Mouse (Mus musculus): ENCODE results near the gene Tbc1d9b.

Gene Tbc1d9b

DNA sequence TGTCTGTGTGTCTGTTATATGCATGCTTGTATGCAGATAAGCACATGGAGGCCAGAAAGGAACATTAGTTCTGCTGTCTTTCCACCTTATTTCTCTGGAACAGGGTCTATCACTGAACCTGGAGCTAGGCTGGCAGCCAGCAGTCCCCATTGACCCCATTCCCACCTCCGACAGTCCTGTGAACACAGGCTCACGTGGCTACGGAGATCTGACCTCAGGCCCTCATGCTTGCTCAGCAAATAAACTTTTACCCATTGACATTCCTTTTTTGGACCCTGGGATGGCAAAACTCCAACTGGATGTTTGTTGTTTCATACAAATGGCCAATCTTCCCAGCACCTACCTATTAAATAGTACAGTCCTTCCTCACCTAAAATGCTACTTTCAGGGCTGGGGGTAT is 45.2 kb downstream of the Tbc1d9b start:
- DNase-seq (ENCODE audit: low read depth, low spot score) = no peak

- DNase-seq (ENCODE audit: low read depth, low spot score) = no peak
These were observed 45.9 kb downstream of the Tbc1d9b start for GRCm38 (mm10) chr11:50177111-50177510.

- no peak for DNase-seq (ENCODE audit: low read depth, low spot score)
These were observed 47.6 kb downstream of the Tbc1d9b start for GRCm38 (mm10) chr11:50178532-50179488.

GRCm38 (mm10) chr11:50180478-50181231 is 49.5 kb downstream of the Tbc1d9b start:
- no peak for DNase-seq (ENCODE audit: low read depth, low spot score)

- no peak for DNase-seq (ENCODE audit: low read depth, low spot score)
These were observed 51.5 kb downstream of the Tbc1d9b start for GRCm38 (mm10) chr11:50182702-50183101.

DNA sequence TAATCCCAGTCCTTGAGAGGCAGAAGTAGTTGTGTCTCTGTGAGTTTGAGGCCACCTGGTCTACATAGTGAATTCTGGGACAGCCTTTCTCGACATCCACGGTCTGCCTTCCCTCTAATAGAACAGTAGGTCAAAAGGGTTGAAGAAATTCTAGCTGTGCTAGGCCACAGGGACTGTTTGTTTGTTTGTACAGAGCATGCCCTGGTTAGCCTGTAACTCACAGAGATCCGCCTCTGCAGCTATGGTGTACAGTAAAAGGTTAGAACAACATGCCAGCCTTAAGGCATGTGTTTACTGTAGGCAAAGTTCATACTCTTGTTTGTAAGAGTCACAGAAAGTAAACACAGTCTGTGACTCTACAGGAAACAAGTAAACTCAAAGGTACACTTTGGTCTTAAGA is 53.6 kb downstream of the Tbc1d9b start:
- no peak for DNase-seq (ENCODE audit: low read depth, low spot score)

DNA sequence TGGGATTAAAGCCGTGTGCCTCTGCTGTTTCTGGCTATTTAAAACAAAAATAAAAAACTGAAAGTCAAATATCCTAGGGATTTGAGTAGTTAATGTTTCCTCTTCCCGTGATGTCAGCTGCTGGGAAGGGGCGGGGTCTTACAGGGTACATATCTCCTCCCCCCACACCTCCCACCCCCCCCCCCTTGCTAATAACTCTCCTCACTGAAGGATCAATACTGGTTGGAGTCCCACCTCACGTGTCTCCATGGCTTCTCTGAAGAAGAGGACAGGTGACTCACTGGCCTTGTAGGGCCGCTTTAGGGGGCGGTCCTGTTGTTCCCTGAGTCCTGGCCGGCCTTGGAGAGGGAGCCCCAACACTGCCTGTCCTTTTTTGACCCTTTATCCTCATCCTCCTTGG is 57.5 kb downstream of the Tbc1d9b start:
- DNase-seq (ENCODE audit: low read depth, low spot score) = no peak

- DNase-seq (ENCODE audit: low read depth, low spot score) = no peak
These were observed 59.2 kb downstream of the Tbc1d9b start for GRCm38 (mm10) chr11:50190362-50190761.

DNA sequence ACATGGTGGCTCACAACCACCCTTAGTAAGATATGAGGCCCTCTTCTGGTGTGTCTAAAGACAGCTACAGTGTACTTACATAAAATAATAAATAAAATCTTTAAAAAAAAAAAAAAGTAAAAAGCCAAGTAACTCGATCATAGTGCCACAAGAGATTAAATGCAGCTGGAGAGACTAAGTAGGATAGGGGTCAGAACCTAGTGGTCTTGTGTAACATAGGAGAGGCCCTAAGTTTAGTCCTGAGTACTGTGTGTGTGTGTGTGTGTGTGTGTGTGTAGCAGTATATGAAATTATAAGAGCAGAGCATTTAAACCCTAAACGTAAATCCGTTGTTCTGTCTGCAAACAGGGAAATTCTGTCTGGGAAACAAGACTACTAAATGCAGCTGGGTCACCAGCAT is 61.1 kb downstream of the Tbc1d9b start:
- no peak for DNase-seq (ENCODE audit: low read depth, low spot score)

- DNase-seq (ENCODE audit: low read depth, low spot score) = no peak
These were observed 62.9 kb downstream of the Tbc1d9b start for GRCm38 (mm10) chr11:50194070-50194469.

DNA sequence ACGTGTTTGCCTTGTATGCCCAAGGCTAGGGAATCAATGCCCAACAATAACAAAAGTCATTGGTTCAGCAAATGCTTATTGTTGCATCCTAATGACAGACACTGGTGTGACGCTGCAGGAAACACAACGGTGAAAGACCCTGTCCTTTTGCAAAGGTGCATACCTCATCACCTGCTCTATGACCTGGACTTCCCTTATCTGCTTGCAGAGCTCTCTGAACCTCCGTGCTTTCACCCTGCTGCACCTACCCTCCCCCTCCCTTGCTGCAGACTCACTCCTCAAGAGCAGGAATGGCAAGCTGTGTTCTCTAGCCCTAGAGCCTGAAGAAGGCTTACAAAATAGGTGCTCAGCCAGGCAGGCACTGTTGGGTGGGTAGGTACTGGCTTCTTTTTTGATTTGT is 63.6 kb downstream of the Tbc1d9b start:
- no peak for DNase-seq (ENCODE audit: low read depth, low spot score)

DNA sequence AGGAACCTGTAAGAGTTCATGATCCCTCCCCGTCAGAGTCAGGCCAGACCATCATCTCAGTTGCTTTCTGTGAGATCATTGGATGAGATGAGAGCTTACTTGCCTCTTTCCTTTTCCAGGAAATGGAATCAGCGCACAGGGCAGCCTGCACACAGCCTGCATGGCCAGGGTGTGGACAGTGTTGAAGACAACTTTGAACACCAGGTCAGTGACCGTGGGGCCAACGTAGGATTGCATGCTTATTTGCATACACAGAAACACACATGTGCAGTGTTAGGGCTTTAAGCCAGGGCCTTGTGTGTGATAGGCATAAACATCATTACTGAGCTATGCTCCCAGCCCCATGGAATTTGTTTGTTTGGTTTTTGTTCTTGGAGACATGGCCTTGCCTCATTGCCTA is 66.3 kb downstream of the Tbc1d9b start:
- DNase-seq (ENCODE audit: low read depth, low spot score) = no peak

DNA sequence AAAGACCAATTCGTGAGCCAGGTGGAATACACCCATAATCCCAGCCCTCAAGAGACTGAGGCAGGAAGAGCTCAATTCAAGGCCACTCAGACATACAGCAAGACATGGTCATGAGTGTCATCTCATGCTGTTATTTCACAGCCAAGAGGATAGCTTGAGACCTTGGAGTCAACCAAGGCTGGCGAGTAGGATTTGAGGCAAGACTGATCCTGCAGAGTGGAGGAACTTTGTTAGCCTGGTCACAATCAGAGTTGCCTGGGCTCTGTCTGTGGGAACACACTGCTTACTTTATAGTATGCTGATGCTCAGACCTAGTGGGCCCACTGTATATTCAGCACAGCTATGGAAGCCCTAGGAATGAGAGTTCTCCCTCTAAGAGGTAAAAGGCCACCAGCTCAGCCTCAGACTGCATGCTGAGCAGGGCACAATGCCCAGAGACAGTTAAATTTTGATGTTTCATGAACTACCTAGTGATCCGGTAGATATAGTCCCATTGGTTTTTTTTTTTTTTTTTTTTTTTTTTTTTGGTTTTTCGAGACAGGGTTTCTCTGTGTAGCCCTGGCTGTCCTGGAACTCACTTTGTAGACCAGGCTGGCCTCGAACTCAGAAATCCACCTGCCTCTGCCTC is 67.1 kb downstream of the Tbc1d9b start:
- no peak for DNase-seq (ENCODE audit: low read depth, low spot score)

DNA sequence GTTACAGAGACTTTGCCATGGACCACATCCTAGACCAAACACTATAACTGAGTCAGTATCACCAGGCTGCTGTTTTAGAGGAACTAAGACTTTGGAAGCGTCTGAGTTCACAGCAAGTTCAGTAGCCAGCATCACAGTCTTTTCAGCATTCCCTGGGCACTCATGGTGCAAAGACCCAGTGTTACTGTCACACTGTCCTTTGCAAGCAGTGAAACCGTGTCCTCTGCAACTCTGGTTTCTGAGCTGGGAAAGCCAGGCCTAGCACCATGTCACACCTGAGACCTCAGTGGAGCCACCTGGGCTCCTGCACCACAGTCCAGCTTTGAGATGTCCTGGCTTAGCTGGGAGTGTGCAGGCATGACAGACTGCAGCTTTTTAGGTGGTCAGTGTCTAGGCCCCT is 67.7 kb downstream of the Tbc1d9b start:
- no peak for DNase-seq (ENCODE audit: low read depth, low spot score)

DNA sequence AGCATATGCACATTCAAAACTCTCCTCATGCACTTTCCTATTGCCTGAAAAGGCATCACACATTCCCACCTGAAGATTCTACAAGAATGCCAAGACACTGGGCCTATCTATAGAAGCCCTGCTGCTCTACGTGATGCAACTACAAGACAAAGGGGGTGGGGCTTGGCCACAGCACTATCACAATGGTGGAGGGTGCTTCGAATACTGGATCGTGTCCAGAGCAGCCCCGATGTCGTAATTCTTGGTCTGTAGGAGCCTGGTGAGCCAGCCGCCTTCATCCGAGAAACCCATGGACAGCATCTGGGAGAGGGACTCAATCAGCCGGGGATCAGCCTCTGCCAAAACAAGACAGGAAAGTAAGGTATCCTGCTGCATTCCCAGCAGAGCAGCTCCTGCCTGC is 69.4 kb downstream of the Tbc1d9b start:
- DNase-seq (ENCODE audit: low read depth, low spot score) = no peak

DNA sequence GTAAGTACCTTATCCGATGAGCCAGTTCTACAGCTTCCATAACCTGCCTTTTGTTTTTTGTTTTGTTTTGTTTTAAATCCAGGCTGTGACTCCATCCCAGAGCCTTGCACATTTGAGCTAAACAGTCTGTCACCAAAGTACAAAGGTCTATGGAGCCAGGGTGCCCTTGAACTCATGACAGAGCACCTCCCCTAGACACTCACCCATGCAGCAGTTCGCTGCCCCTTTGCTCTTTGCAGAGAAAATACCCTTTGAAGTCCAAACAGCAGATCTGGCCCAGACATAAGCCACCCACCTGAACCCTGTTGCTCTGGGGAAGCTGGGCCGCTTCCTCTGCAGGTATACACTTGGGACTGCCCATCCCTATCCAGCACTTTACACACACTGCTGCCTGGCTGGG is 70.4 kb downstream of the Tbc1d9b start:
- DNase-seq (ENCODE audit: low read depth, low spot score) = no peak

- no peak for DNase-seq (ENCODE audit: low read depth, low spot score)
These were observed 72.2 kb downstream of the Tbc1d9b start for GRCm38 (mm10) chr11:50203302-50203827.

DNA sequence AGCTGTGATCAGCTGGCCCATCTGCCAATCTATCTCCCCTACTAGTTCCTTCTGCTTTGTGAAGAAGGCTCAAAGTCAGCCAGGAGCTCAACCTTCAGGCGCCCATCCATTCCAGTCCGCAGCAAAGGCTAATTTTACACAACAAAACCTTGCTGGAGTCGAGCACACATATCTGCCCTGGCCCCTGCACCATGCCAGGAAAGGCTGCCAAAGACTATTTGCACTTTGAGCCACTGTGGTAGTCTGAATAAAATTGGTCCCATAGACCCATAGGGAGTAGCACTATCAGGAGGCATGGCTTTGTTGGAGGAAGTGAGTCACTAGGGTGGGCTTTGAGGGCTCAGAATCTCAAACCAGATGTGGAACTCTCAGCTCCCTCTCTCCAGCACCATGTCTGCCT is 74.2 kb downstream of the Tbc1d9b start:
- no peak for DNase-seq (ENCODE audit: low read depth, low spot score)

DNA sequence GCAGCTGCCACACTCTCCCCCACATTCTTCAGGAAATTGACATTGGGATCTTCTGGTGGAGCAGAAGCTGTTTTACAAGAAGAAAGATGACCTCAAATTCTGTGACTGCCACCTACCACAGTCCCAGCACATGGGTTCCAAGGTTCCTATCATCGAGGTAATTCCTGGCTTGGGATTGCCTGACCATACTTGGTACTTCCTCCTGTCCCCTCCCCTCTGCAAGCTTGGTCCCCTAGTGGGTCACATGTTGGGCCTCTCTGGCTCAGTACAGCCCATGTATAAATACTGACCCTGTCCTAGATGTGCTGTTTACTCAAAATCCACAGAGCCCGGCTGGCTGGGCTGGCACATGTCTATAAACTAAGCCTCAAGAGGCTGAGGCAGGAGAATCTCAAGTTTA is 74.8 kb downstream of the Tbc1d9b start:
- no peak for DNase-seq (ENCODE audit: low read depth, low spot score)

DNA sequence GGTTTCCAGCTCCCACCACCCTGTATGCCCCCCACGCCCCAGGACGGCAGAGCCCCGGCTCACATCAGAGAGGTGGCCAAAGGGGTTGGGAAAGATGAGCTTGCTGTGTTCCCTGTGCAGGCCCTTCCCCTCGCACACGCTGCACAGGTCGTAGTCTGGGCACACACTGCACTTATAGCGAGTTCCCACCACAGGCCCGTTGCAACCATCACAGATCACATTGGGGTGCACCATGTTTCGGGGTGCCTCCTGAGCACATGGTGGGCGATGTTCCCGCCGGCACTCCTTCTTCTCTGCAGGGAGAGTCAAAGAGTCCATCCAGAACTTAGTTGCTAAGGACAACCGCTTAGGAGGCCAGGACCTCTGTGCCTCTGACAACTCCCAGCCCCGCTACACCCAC is 76.1 kb downstream of the Tbc1d9b start:
- DNase-seq (ENCODE audit: low read depth, low spot score) = no peak

DNA sequence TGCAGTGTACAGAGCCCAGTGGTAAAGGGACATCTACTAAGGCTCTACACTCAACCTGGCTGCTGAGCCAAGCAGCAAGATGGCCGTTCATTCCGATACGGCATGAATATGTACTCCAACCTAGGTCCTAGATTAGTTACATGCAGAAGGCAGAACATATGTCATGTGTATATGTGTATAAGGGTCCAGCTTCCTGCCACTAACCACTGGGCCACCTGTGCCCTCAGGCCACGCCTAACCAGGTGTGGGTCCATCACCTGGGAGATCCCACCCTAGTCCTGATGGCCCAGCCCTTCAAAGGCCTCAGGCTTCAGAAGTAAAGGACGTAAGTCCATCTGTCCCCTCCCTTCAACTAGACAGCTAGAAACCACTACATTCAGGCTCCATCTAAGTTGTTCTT is 76.8 kb downstream of the Tbc1d9b start:
- DNase-seq (ENCODE audit: low read depth, low spot score) = no peak

DNA sequence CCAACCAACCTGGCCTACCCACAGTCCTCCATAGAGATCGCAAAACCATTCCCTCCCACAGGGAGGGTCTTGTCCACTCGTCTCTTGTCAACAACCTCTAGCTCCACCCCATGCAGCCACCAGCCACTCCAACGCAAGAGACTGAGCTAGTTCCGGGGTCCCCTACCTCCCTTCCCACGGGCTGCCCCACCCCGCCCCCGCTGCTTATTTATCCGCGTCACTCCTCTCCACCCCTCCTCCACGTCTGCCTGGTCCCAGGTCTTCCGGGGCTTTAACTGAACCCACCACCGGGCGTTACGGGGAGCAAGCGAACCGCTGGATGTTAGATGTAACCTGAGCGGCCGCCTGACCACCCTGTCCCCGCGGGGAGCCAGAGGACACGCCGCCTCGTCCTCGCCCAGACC is 78.9 kb downstream of the Tbc1d9b start:
- DNase-seq (ENCODE audit: low read depth, low spot score) = peak; percentile 91

Measured in ES-CJ7 (cell line).